In the genomic region with DNA sequence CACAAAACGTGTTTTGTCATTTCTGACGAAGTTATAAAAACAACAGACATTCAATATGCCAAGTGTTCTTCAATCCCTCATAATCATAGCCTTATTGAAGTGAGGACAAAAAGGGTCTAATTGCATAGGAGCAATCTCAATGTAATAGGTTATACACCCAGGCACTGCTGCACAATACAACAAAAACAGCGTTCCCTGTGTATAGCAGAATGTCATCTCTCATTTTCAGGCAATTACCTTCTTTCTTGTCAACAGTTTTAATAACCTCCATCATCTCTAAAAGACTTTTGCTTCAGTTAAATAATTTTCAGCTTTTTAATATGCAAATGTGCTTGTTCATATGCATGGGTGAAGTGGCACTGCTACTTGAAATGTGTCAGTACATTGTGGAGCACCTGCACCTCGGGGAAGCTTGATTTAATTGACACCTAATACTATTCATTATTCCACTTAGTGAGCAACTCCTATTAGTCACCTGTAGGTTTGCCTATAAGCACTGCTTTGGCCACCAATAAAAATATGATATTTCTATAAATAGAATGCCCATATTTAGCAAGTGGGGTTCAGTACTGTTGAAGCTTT, we compare ENCODE assay signal across 21 mouse cellular contexts.
"Had no signal": no experiment of that assay in that cellular context is flagged by ENCODE, and none has a peak within 500 bp of the region (broad histone marks: within the 10 kb centered on the region; RNA-seq: fewer than 3 reads in every experiment).

No protein-coding gene starts in this region.

- DNase-seq: liver, postnatal 0 days; lung, adult 2 months; lung, postnatal 14 days; lung, postnatal 36 days; midbrain, embryonic 14.5 days; retina, postnatal 1 day; right cerebral cortex, adult 18-20 months; right cerebral cortex, postnatal 25 days; right cerebral cortex, postnatal 4 days; spleen, adult 18-20 months; thymus, postnatal 14 days; thymus, postnatal 36 days had no signal

- ATAC-seq: liver, postnatal 0 days; lung, postnatal 0 days; midbrain, embryonic 16.5 days had no signal

- H3K4me2 ChIP-seq: lung, embryonic 15.5 days; midbrain, embryonic 12.5 days; neural tube, embryonic 13.5 days; neural tube, embryonic 15.5 days had no signal

- H3K27me3 ChIP-seq: lung, embryonic 15.5 days; midbrain, embryonic 12.5 days; neural tube, embryonic 13.5 days; neural tube, embryonic 15.5 days had no signal

- H3K9ac ChIP-seq: liver, postnatal 0 days; lung, embryonic 15.5 days; midbrain, embryonic 12.5 days; neural tube, embryonic 13.5 days; neural tube, embryonic 15.5 days had no signal

- H3K9me3 ChIP-seq: lung, embryonic 15.5 days; megakaryocyte, embryonic 14.5 days; midbrain, embryonic 12.5 days; neural tube, embryonic 13.5 days; neural tube, embryonic 15.5 days had no signal

- H3K36me3 ChIP-seq: lung, embryonic 15.5 days; midbrain, embryonic 12.5 days; neural tube, embryonic 13.5 days; neural tube, embryonic 15.5 days had no signal

- H3K4me3 ChIP-seq: lung, embryonic 15.5 days; megakaryocyte, embryonic 14.5 days; midbrain, embryonic 12.5 days; myocyte; neural tube, embryonic 13.5 days; neural tube, embryonic 15.5 days had no signal

- H3K27ac ChIP-seq: lung, embryonic 15.5 days; macrophage; midbrain, embryonic 12.5 days; neural tube, embryonic 13.5 days; neural tube, embryonic 15.5 days had no signal
